Mouse (Mus musculus) intestine, embryonic 14.5 days (tissue): ENCODE results near the gene Ccdc121. TPM values are rescaled to one million over a fixed set of nuclear protein-coding genes. Genes with fewer than 3 reads are reported as not detected.
A peak's percentile ranks its signal among the peaks of the same experiment; 100 is the strongest.

Experiments used
- ATAC-seq: fragments of 200-750 bp; cut with Nextera tagmentation; replicated peaks from 2 replicates; pipeline ENCODE4 v1.8.0; 2017; ENCODE audit warnings: low read depth, moderate number of reproducible peaks, moderate TSS enrichment, moderate library complexity; ENCODE audit not compliant: low FRiP score, low TSS enrichment
- DNase-seq: peaks from one replicate; pipeline ENCODE4 v3.0.0-alpha.2; 2018; ENCODE audit warnings: low spot score
- H3K27ac ChIP-seq: fragments of 300-500 bp; sonication (generic); 2 replicates; pipeline ENCODE4 v1.5.1; 2014; ENCODE audit warnings: low read depth, mild to moderate bottlenecking, control low read depth
- H3K27me3 ChIP-seq: fragments of 300-500 bp; sonication (generic); replicated peaks from 2 replicates; pipeline ENCODE4 v1.6.1; 2014; ENCODE audit warnings: low read length, control low read depth; ENCODE audit not compliant: control insufficient read depth, insufficient read depth
- H3K36me3 ChIP-seq: fragments of 300-500 bp; sonication (generic); 2 replicates; pipeline ENCODE4 v1.6.1; 2014; ENCODE audit warnings: low read length, control low read depth; ENCODE audit not compliant: control insufficient read depth, insufficient read depth
- H3K4me1 ChIP-seq: fragments of 300-500 bp; sonication (generic); replicated peaks from 2 replicates; pipeline ENCODE4 v1.6.1; 2014; ENCODE audit warnings: low read length, control low read depth, mixed read lengths; ENCODE audit not compliant: control insufficient read depth, insufficient read depth
- H3K4me2 ChIP-seq: fragments of 300-500 bp; sonication (generic); 2 replicates; pipeline ENCODE4 v1.6.1; 2014; ENCODE audit warnings: low read length
- H3K4me3 ChIP-seq: fragments of 300-500 bp; sonication (generic); 2 replicates; pipeline ENCODE4 v1.5.1; 2014; ENCODE audit warnings: low read depth, low read length, control low read depth, mixed read lengths
- H3K9ac ChIP-seq: fragments of 300-500 bp; sonication (generic); 2 replicates; pipeline ENCODE4 v1.6.1; 2014; ENCODE audit warnings: mild to moderate bottlenecking, low read length
- H3K9me3 ChIP-seq: fragments of 300-500 bp; sonication (generic); 2 replicates; pipeline ENCODE4 v1.6.1; 2016; ENCODE audit warnings: low read length, control low read depth; ENCODE audit not compliant: control insufficient read depth
- WGBS: fragments of 180-500 bp; shearing (Covaris S2); extraction: QIAGEN DNeasy Blood & Tissue Kit; methylation state at CpG from one replicate; pipeline ENCODE4 v1.1.7; 2014; 5-methylcytosine and 5-hydroxymethylcytosine counted together
- polyA plus RNA-seq: library from polyadenylated mRNA; unstranded; fragments of >200 nt; fragmentation: Nextera tagmentation; extraction: Ambion mirVana; gene quantifications from 2 replicates; pipeline ENCODE4 v1.2.1, GENCODE M21; 2014

Gene Ccdc121
- not detected in 2 replicates for polyA plus RNA-seq

DNA sequence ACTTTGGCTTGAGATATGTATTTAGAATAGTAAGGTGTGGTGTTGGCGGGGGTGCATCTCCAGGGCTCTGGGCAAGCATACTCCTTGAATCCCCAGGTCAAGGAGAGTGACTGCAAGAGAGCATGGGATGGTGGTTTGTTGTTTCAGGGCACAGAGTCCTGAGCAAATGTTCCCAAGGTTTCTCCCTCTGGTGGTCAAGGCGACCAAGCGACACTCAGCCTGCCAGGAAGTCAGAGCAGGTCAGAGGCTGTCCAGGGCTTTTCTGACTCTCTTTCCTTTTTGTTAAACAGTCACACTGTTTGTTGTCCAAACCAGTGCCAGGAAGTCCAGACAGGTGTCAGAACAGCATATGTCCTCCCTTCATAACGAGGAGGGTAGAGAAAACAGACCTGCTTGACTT is at the start of gene Ccdc121:
Ccdc121 (minus strand) TSS at position 145 of the 400 bp plus-strand sequence.
- Histone ChIP-seq H3K9me3 (no peaks in the 10 kb centered on the region), H3K4me2 (no peak within 1 kb of the TSS), H3K27ac (no peak within 1 kb of the TSS), H3K9ac (no peak within 1 kb of the TSS), H3K4me3 (no peak within 1 kb of the TSS), H3K4me1 (no peaks in the 10 kb centered on the region; the same call in 1 of the 2 replicates), H3K27me3 (no peaks in the 10 kb centered on the region), H3K36me3 (no peaks in the 10 kb centered on the region)
- 54% methylated on average over 4 of the region's 4 CpGs for WGBS
- ATAC-seq (no peak), DNase-seq (no peak)

DNA sequence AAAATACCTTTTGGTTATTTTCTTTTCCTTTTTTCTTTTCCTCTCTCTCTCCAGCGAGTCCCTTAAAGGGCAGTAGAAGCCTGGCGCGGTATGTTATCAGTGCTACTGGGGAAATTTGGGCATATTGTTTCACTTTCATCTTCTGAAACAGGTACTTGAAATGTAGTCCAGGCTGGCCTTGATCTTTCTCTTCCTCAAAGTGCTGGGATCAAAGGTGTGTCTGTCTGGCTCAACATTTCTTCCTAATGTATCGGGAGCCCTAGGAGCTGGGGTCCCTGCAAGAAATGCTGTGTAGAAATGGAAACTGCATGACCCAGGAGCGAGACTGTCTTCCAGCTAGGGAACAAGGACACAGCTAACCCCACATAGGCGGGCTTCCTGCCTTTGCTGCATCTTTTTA is 49.1 kb upstream of the Ccdc121 start:
- Histone ChIP-seq H3K27me3 (no peaks in the 10 kb centered on the region), H3K36me3 (no peaks in the 10 kb centered on the region), H3K4me1 (0 out of 2 replicates have a peak, but pooled peaks cover 2% of the 10 kb centered on the region), H3K9me3 (no peaks in the 10 kb centered on the region), H3K4me2 (no peak overlapping the region), H3K27ac (no peak overlapping the region), H3K4me3 (no peak overlapping the region), H3K9ac (no peak overlapping the region)
- 90% methylated on average over 6 of the region's 6 CpGs for WGBS
- DNase-seq = no peak
- ATAC-seq = no peak

DNA sequence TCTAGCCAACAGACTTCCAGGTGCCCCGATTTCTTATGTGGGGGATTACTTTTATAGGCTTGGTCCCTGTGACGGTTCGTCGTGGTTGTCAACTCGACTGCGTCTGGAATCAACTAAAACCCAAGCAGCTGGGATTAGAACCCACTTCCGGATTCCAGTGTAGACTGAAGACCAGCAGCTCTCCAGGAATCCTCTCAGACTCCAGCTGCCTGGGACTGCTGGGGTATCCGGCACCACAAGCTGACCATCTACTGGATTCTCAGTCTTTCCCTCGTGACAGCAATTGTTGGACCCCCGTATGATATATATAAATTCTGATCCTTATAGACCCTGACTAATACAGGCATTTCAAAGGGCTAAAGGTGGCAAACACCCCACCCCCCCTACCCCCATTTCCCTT is 48.4 kb upstream of the Ccdc121 start:
- H3K27ac ChIP-seq = no peak overlapping the region
- no peak overlapping the region for H3K9ac ChIP-seq
- no peak overlapping the region for H3K4me3 ChIP-seq
- no peak for ATAC-seq
- H3K9me3 ChIP-seq = no peaks in the 10 kb centered on the region
- 0 out of 2 replicates have a peak, but pooled peaks cover 2% of the 10 kb centered on the region for H3K4me1 ChIP-seq
- H3K4me2 ChIP-seq = no peak overlapping the region
- H3K36me3 ChIP-seq = no peaks in the 10 kb centered on the region
- H3K27me3 ChIP-seq = no peaks in the 10 kb centered on the region
- no peak for DNase-seq
- 78% methylated on average over 10 of the region's 10 CpGs for WGBS

DNA sequence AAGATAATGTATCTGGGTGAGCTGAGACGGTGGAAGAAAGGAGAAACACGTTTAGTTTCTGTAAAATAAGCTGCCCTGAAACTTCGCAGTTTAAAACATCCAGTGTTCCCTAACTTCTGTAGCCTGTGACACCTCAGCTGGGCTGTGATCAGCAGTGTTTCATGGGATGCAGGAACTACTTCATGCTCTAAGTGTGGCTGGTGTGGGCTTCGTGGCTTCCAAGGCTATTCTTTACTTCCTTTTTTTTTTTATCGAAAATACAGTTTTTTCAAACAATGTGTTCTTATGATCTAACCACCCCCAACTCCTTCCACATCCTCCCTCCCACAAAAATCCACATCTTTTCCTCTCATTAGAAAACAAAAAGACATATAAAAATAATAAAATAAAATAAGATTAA is 44.2 kb upstream of the Ccdc121 start:
- Histone ChIP-seq H3K9ac (no peak overlapping the region), H3K4me2 (no peak overlapping the region), H3K27me3 (no peaks in the 10 kb centered on the region), H3K27ac (no peak overlapping the region), H3K36me3 (no peaks in the 10 kb centered on the region), H3K9me3 (no peaks in the 10 kb centered on the region), H3K4me3 (no peak overlapping the region), H3K4me1 (0 out of 2 replicates have a peak, but pooled peaks cover 3% of the 10 kb centered on the region)
- ATAC-seq (no peak), DNase-seq (no peak)
- 80% methylated on average over 5 of the region's 5 CpGs for WGBS

DNA sequence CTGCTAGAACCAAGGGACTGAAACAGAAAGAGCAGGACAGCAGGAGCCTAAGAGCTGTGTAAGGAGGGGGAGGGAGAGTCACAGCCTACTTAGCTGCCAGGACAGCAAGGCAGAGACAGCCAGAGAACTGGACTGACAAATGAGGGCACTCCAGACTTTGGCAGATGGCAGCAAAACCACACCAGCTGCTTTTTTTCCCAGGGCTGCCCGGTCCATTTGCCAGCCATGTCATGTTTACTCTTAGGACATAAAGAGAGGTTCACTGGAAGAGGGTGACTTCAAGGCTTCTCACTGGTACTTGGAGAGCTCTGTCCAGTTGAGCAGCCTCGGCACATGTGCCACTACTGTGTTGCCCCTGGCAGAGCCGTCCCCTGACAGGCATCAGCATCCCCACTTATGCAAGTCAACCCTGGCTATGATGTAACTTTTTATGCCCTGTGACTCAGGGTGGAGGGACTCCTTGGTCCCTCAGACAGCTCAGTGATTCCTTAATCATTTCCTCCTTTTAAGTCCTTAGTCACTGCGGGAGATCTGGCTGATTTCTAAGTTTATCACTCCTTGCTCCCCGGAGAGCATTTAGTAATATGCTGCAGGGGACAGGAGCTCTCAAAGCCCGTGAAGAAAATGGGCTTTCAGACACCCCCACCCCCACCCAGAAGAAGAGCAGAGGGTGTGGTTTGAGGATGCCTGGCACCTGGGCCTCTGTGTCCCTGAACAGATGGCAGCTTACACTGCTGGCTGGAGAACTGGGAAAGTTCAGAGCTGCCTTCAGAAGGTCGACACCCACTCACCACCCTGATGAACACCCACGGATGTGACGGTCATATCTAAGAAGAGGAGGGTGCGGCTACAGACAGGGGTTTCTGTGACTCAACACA is 41.5 kb upstream of the Ccdc121 start:
- H3K4me2 ChIP-seq = no peak overlapping the region
- H3K27ac ChIP-seq = no peak overlapping the region
- no peaks in the 10 kb centered on the region for H3K9me3 ChIP-seq
- H3K4me1 ChIP-seq = 0 out of 2 replicates have a peak, but pooled peaks cover 3% of the 10 kb centered on the region
- WGBS = 37% methylated on average over 10 of the region's 10 CpGs
- DNase-seq = no peak
- H3K4me3 ChIP-seq = no peak overlapping the region
- no peak overlapping the region for H3K9ac ChIP-seq
- no peaks in the 10 kb centered on the region for H3K36me3 ChIP-seq
- H3K27me3 ChIP-seq = no peaks in the 10 kb centered on the region
- ATAC-seq = no peak

DNA sequence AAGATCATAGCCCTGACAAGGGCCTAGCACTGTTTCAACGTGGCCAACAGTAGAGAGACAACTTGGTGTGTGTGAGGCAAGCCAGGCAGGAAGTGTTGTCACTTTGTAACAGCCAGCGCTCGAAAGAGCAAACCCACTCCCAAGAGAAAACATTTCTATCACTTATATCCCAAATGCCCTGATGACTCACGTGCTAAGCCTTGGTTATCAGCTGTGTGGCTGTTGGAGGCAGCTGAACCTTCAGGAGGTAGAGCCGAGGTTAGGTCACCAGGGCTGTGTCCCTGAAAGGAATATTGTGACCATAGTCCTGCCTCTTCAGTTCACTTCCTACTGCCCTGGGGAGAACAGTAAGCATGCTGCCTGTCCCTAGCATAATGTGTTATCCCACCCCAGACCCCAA is 39.6 kb upstream of the Ccdc121 start:
- H3K27me3 ChIP-seq = no peaks in the 10 kb centered on the region
- DNase-seq (no peak), ATAC-seq (no peak)
- 0 out of 2 replicates have a peak, but pooled peaks cover 3% of the 10 kb centered on the region for H3K4me1 ChIP-seq
- 50% methylated on average over 5 of the region's 5 CpGs for WGBS
- H3K4me2 ChIP-seq = no peak overlapping the region
- no peaks in the 10 kb centered on the region for H3K9me3 ChIP-seq
- H3K27ac ChIP-seq = no peak overlapping the region
- no peak overlapping the region for H3K4me3 ChIP-seq
- H3K36me3 ChIP-seq = no peaks in the 10 kb centered on the region
- H3K9ac ChIP-seq = no peak overlapping the region

DNA sequence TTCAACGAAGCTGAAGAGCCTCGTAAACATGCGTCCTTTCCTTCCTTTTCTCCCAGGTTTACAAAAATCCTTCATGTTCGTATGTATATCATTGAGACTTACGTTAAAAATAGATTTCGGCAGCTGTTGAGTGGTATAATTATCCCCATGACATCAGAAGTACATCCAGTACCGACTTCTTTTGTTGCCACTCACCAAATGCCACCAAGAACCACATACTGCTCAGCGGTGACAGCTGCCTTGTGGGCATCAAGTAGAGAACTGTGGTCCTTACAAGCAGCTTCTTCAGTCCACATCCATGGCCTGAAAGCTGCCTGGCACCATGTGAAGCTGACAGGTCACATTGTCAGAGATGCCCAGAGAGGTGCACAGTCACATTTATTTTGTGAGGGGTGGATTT is 38.7 kb upstream of the Ccdc121 start:
- DNase-seq (no peak), ATAC-seq (no peak)
- no peaks in the 10 kb centered on the region for H3K36me3 ChIP-seq
- no peak overlapping the region for H3K9ac ChIP-seq
- H3K4me1 ChIP-seq = 0 out of 2 replicates have a peak, but pooled peaks cover 3% of the 10 kb centered on the region
- no peaks in the 10 kb centered on the region for H3K9me3 ChIP-seq
- H3K27me3 ChIP-seq = no peaks in the 10 kb centered on the region
- 88% methylated on average over 8 of the region's 8 CpGs for WGBS
- no peak overlapping the region for H3K27ac ChIP-seq
- no peak overlapping the region for H3K4me3 ChIP-seq
- no peak overlapping the region for H3K4me2 ChIP-seq

DNA sequence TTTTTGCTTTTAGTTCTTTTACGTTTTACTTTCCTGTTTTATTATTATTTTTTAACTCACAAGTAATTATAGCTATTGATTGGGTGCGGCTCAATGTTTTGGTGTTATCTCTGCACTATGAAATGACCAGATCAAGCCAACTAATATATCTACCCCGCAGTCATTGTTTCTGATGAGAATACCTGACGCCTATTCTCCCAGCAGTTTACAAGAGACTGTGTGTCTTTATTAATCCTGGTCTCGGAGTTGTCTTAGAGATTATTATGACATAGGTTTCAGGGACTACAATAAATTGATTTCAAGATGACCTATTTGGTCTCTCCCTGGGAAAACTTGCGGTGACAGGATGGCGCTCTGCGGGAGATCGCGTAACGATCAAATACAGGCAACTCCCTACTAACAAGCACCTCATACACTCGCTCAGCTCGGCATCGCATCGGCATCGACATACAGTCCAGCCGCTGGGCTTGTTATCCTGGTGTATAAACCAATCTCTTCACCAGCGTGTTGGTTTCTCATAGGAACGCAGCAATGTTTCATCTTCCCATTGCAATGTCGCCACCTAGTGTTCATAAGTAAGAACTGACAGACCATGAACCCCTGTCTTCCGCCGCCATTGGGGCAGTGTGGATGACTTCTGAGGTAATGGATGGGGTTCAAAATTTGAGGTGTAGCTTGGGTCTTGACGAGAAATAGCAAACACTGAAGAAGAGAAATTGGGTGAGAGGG is 34.0 kb upstream of the Ccdc121 start:
- 27% methylated on average over 23 of the region's 23 CpGs for WGBS
- Histone ChIP-seq H3K4me2 (peak overlapping the region; percentile 36), H3K27ac (no peak overlapping the region), H3K4me3 (no peak overlapping the region), H3K4me1 (peaks cover 7% of the 10 kb centered on the region), H3K9ac (no peak overlapping the region), H3K9me3 (no peaks in the 10 kb centered on the region), H3K36me3 (no peaks in the 10 kb centered on the region), H3K27me3 (no peaks in the 10 kb centered on the region)
- peak; percentile 72 for DNase-seq
- peak; percentile 54 for ATAC-seq
